Mouse (Mus musculus): ENCODE data around the gene Areg. TPM values are rescaled to one million over a fixed set of nuclear protein-coding genes. Genes with fewer than 3 reads are reported as not detected.

Gene Areg
- polyA plus RNA-seq (2012; fragmentation: generic; extraction: Trizol) = 21.9 TPM

- peaks cover 10% of the 10 kb centered on the region for H3K79me2 ChIP-seq (ENCODE audit: control insufficient read depth, insufficient read depth)
- H3K27me3 ChIP-seq (ENCODE audit: control insufficient read depth, insufficient read depth, insufficient read length) = no peaks in the 10 kb centered on the region
- H3K36me3 ChIP-seq (ENCODE audit: control insufficient read depth, insufficient read depth) = peaks cover 9% of the 10 kb centered on the region
- TF ChIP-seq CEBPB (IDR thresholded peaks at IDR 0.05; ENCODE audit: insufficient read depth, poor library complexity, severe bottlenecking) (no peak), REST (IDR thresholded peaks at IDR 0.05; ENCODE audit: insufficient read depth, insufficient read length) (no peak), POLR2AphosphoS2 (IDR thresholded peaks at IDR 0.05; ENCODE audit: insufficient read length, low read depth) (peak; percentile 69), POLR2A (IDR thresholded peaks at IDR 0.05; ENCODE audit: insufficient read length, low read depth) (peak; percentile 77), MAX (IDR thresholded peaks at IDR 0.05; ENCODE audit: low read depth) (no peak), TCF12 (IDR thresholded peaks at IDR 0.05; ENCODE audit: insufficient read depth, poor library complexity, severe bottlenecking) (no peak), USF1 (IDR thresholded peaks at IDR 0.05; ENCODE audit: low read depth) (no peak), MYOD1 (IDR thresholded peaks at IDR 0.05; ENCODE audit: control insufficient read depth in 1 of 3, insufficient read length in 2 of 3, low read depth in 2 of 3) (peak in 2 of 3 experiments; percentile 41 to 61), TCF3 (IDR thresholded peaks at IDR 0.05; ENCODE audit: insufficient read length, low read depth) (no peak), SRF (IDR thresholded peaks at IDR 0.05; ENCODE audit: control insufficient read depth, insufficient read length, low read depth) (no peak), E2F4 (IDR thresholded peaks at IDR 0.05; ENCODE audit: insufficient read depth) (no peak), MYOG (IDR thresholded peaks at IDR 0.05; ENCODE audit: control insufficient read depth in 1 of 3, insufficient read depth in 1 of 3, insufficient read length in 2 of 3, low read depth in 2 of 3) (peak in 1 of 3 experiments; percentile 44)
- H3K4me2 ChIP-seq (ENCODE audit: low read depth) = peak within 1 kb of the TSS; percentile 92
- H3ac ChIP-seq (ENCODE audit: control insufficient read depth, insufficient read length) = peak within 1 kb of the TSS; percentile 1
- H3K4me3 ChIP-seq = peak within 1 kb of the TSS; percentile 57
Observed at GRCm38 (mm10) chr5:91139446-91139873, at the start of gene Areg. Areg (plus strand) TSS chr5:91139599.

DNA sequence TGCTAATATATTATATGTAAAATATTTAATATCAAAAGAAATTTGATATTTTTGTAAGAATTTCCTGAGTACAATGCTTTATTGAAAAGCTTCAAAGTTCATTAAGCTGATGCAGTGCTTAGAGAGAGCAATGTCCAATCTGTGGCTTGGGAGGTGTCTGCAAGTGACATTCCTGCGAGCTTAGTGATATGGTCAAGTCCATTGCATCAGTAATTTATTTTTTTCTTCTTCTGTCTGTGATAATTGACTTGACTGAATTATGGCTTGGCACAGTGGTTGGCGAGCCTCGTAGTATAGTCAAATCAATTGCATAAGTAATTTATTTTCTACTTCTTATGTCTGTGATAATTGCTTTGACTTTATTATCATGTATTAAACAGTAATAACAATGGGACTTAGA lies 49.1 kb upstream of the Areg start:
- no peak overlapping the region for H3ac ChIP-seq (ENCODE audit: control insufficient read depth, insufficient read length)
- no peaks in the 10 kb centered on the region for H3K27me3 ChIP-seq (ENCODE audit: control insufficient read depth, insufficient read depth, insufficient read length)
- TF ChIP-seq POLR2A (IDR thresholded peaks at IDR 0.05; ENCODE audit: insufficient read length, low read depth) (no peak), REST (IDR thresholded peaks at IDR 0.05; ENCODE audit: insufficient read depth, insufficient read length) (no peak), TCF3 (IDR thresholded peaks at IDR 0.05; ENCODE audit: insufficient read length, low read depth) (no peak), TCF12 (IDR thresholded peaks at IDR 0.05; ENCODE audit: insufficient read depth, poor library complexity, severe bottlenecking) (no peak), CEBPB (IDR thresholded peaks at IDR 0.05; ENCODE audit: insufficient read depth, poor library complexity, severe bottlenecking) (no peak), MYOG (IDR thresholded peaks at IDR 0.05; ENCODE audit: control insufficient read depth in 1 of 3, insufficient read depth in 1 of 3, insufficient read length in 2 of 3, low read depth in 2 of 3) (no peak), E2F4 (IDR thresholded peaks at IDR 0.05; ENCODE audit: insufficient read depth) (no peak), MAX (IDR thresholded peaks at IDR 0.05; ENCODE audit: low read depth) (no peak)
- no peak overlapping the region for H3K4me3 ChIP-seq
- no peak overlapping the region for H3K4me2 ChIP-seq (ENCODE audit: low read depth)
- peaks cover 10% of the 10 kb centered on the region for H3K36me3 ChIP-seq (ENCODE audit: control insufficient read depth, insufficient read depth)
- H3K79me2 ChIP-seq (ENCODE audit: control insufficient read depth, insufficient read depth) = no peaks in the 10 kb centered on the region

- Histone ChIP-seq H3K4me3 (no peak overlapping the region), H3K79me2 (ENCODE audit: control insufficient read depth, insufficient read depth) (no peaks in the 10 kb centered on the region), H3ac (ENCODE audit: control insufficient read depth, insufficient read length) (no peak overlapping the region), H3K36me3 (ENCODE audit: control insufficient read depth, insufficient read depth) (no peaks in the 10 kb centered on the region), H3K4me2 (ENCODE audit: low read depth) (no peak overlapping the region), H3K27me3 (ENCODE audit: control insufficient read depth, insufficient read depth, insufficient read length) (no peaks in the 10 kb centered on the region)
- no peak for TF ChIP-seq POLR2A (IDR thresholded peaks at IDR 0.05; ENCODE audit: insufficient read length, low read depth)
- TF ChIP-seq MYOD1 (IDR thresholded peaks at IDR 0.05; ENCODE audit: control insufficient read depth in 1 of 3, insufficient read length in 2 of 3, low read depth in 2 of 3) = no peak
- no peak for TF ChIP-seq E2F4 (IDR thresholded peaks at IDR 0.05; ENCODE audit: insufficient read depth)
Observed at GRCm38 (mm10) chr5:91097911-91098614, 41.3 kb upstream of the Areg start.

DNA sequence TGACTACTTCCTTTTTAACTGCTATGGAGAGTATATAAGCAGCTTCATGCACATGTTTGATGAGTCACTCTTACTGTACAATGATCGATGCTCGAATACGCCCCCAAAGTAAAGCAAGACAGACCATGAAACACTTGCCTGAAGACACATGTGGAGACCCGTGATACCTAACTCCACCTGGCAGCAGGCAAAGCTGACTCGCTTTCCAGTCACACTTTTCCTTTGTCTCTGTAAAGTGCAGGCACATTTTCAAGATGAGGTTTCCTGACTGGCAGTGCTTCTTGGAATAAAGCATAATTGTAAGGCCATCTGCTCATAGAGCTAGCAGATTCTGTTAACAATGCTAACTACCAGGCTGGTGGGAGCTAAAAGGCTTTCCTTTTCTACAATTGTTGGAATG lies 37.7 kb upstream of the Areg start:
- Histone ChIP-seq H3ac (ENCODE audit: control insufficient read depth, insufficient read length) (no peak overlapping the region), H3K4me3 (no peak overlapping the region), H3K27me3 (ENCODE audit: control insufficient read depth, insufficient read depth, insufficient read length) (no peaks in the 10 kb centered on the region), H3K79me2 (ENCODE audit: control insufficient read depth, insufficient read depth) (no peaks in the 10 kb centered on the region), H3K36me3 (ENCODE audit: control insufficient read depth, insufficient read depth) (no peaks in the 10 kb centered on the region), H3K4me2 (ENCODE audit: low read depth) (no peak overlapping the region)
- TF ChIP-seq CEBPB (IDR thresholded peaks at IDR 0.05; ENCODE audit: insufficient read depth, poor library complexity, severe bottlenecking) (no peak), USF1 (IDR thresholded peaks at IDR 0.05; ENCODE audit: low read depth) (no peak), POLR2AphosphoS2 (IDR thresholded peaks at IDR 0.05; ENCODE audit: insufficient read length, low read depth) (no peak), MYOD1 (IDR thresholded peaks at IDR 0.05; ENCODE audit: control insufficient read depth in 1 of 3, insufficient read length in 2 of 3, low read depth in 2 of 3) (no peak), MYOG (IDR thresholded peaks at IDR 0.05; ENCODE audit: control insufficient read depth in 1 of 3, insufficient read depth in 1 of 3, insufficient read length in 2 of 3, low read depth in 2 of 3) (no peak), E2F4 (IDR thresholded peaks at IDR 0.05; ENCODE audit: insufficient read depth) (no peak), TCF12 (IDR thresholded peaks at IDR 0.05; ENCODE audit: insufficient read depth, poor library complexity, severe bottlenecking) (no peak), REST (IDR thresholded peaks at IDR 0.05; ENCODE audit: insufficient read depth, insufficient read length) (no peak)

Data from myocyte (in vitro differentiated cells).